Mouse (Mus musculus): Measurements from ENCODE around the gene Rnf151.

GRCm38 (mm10) chr17:24743896-24744295 lies 26.0 kb upstream of the Rnf151 start:
- no peak for TF ChIP-seq CTCF (IDR thresholded peaks at IDR 0.05; ENCODE audit: low read depth, low read length)
- TF ChIP-seq POLR2A (IDR thresholded peaks at IDR 0.05; ENCODE audit: extremely low read depth, insufficient read depth, low read length), result no peak
